Mouse (Mus musculus) liver, postnatal 0 days (tissue): Measurements from ENCODE around the gene Pptc7. TPM values are rescaled to one million over a fixed set of nuclear protein-coding genes. Genes with fewer than 3 reads are reported as not detected.
A peak's percentile ranks its signal among the peaks of the same experiment; 100 is the strongest.

Experiments used
- ATAC-seq: fragments of 200-750 bp; cut with Nextera tagmentation; 2 replicates; pipeline ENCODE4 v1.8.0; 2017; ENCODE audit warnings: mild to moderate bottlenecking, moderate library complexity
- DNase-seq: peaks from one replicate; pipeline ENCODE4 v3.0.0-alpha.2; 2016
- H3K27ac ChIP-seq: fragments of 300-500 bp; sonication (generic); 2 replicates; pipeline ENCODE4 v1.5.1; 2014; ENCODE audit warnings: antibody characterized with exemption, moderate library complexity, mild to moderate bottlenecking, low read depth
- H3K27me3 ChIP-seq: fragments of 300-500 bp; sonication (generic); 2 replicates; pipeline ENCODE4 v1.6.1; 2014; ENCODE audit warnings: low read length, control low read depth, mixed read lengths; ENCODE audit not compliant: insufficient read depth
- H3K36me3 ChIP-seq: fragments of 300-500 bp; sonication (generic); replicated peaks from 2 replicates; pipeline ENCODE4 v1.6.1; 2014; ENCODE audit warnings: mild to moderate bottlenecking, control low read depth, low read length, moderate library complexity, mixed read lengths; ENCODE audit not compliant: insufficient read depth
- H3K4me1 ChIP-seq: fragments of 300-500 bp; sonication (generic); 2 replicates; pipeline ENCODE4 v1.6.1; 2014; ENCODE audit warnings: antibody characterized with exemption, mild to moderate bottlenecking, control low read depth; ENCODE audit not compliant: insufficient read depth
- H3K4me2 ChIP-seq: fragments of 300-500 bp; sonication (generic); 2 replicates; pipeline ENCODE4 v1.6.1; 2014; ENCODE audit warnings: low read depth, mild to moderate bottlenecking, low read length, moderate library complexity, mixed read lengths
- H3K4me3 ChIP-seq: fragments of 300-500 bp; sonication (generic); 2 replicates; pipeline ENCODE4 v1.5.1; 2014; ENCODE audit warnings: low read depth, low read length
- H3K9ac ChIP-seq: fragments of 300-500 bp; sonication (generic); replicated peaks from 2 replicates; pipeline ENCODE4 v1.6.1; 2014; ENCODE audit warnings: mild to moderate bottlenecking, moderate library complexity
- H3K9me3 ChIP-seq: fragments of 300-500 bp; sonication (generic); 2 replicates; pipeline ENCODE4 v1.6.1; 2016; ENCODE audit warnings: mild to moderate bottlenecking, control low read depth, low read length, mixed read lengths
- CTCF ChIP-seq: sonication (generic); IDR thresholded peaks from 2 replicates; pipeline ENCODE4 v1.5.1; 2016; ENCODE audit warnings: antibody characterized with exemption, low read depth
- EP300 ChIP-seq: IDR thresholded peaks from 2 replicates; pipeline ENCODE4 v1.6.1; 2016; ENCODE audit warnings: antibody characterized with exemption, low read depth, mild to moderate bottlenecking
- WGBS: fragments of 180-500 bp; shearing (Covaris S2); extraction: QIAGEN DNeasy Blood & Tissue Kit; methylation state at CpG from one replicate; pipeline ENCODE4 v1.1.7; 2014; ENCODE audit not compliant: insufficient replicate concordance; 5-methylcytosine and 5-hydroxymethylcytosine counted together
- polyA plus RNA-seq: library from polyadenylated mRNA; unstranded; fragments of >200 nt; fragmentation: Nextera tagmentation; extraction: Ambion mirVana; gene quantifications from 2 replicates; pipeline ENCODE4 v1.2.1, GENCODE M21; 2015

The Pptc7 gene
- polyA plus RNA-seq, 1 experiment from 2014 or later, result 4.4 TPM

GRCm38 (mm10) chr5:122293131-122293530 lies 9.0 kb downstream of the Pptc7 start:
- ATAC-seq (peak; percentile 14), DNase-seq (no peak)
- Histone ChIP-seq H3K4me3 (no peak overlapping the region), H3K36me3 (peaks cover 2% of the 10 kb centered on the region), H3K4me1 (peaks cover 34% of the 10 kb centered on the region), H3K9ac (no peak overlapping the region), H3K9me3 (no peaks in the 10 kb centered on the region), H3K27ac (peak overlapping the region; percentile 90), H3K4me2 (no peak overlapping the region), H3K27me3 (no peaks in the 10 kb centered on the region)
- TF ChIP-seq EP300 (peak; percentile 27; the same call in 1 of the 2 replicates), CTCF (no peak)
- 71% methylated on average over 6 of the region's 6 CpGs for WGBS

- Histone ChIP-seq H3K4me3 (no peak overlapping the region), H3K4me1 (peaks cover 34% of the 10 kb centered on the region), H3K36me3 (no peaks in the 10 kb centered on the region; the same call in 1 of the 2 replicates), H3K9me3 (no peaks in the 10 kb centered on the region), H3K4me2 (no peak overlapping the region), H3K27ac (peak overlapping the region; percentile 90), H3K9ac (no peak overlapping the region), H3K27me3 (no peaks in the 10 kb centered on the region)
- ATAC-seq, result no peak
- TF ChIP-seq EP300, result no peak
- no peak for TF ChIP-seq CTCF
- WGBS, result 80% methylated on average over 3 of the region's 3 CpGs
- no peak for DNase-seq
These were observed 10.1 kb downstream of the Pptc7 start for GRCm38 (mm10) chr5:122294219-122294735.

GRCm38 (mm10) chr5:122295113-122295935 lies 11.2 kb downstream of the Pptc7 start:
- Histone ChIP-seq H3K9ac (0 out of 2 replicates have a peak overlapping the region, but pooled peaks have one; percentile 16), H3K9me3 (no peaks in the 10 kb centered on the region), H3K36me3 (no peaks in the 10 kb centered on the region; the same call in 1 of the 2 replicates), H3K27me3 (no peaks in the 10 kb centered on the region), H3K4me1 (peaks cover 34% of the 10 kb centered on the region), H3K4me2 (no peak overlapping the region), H3K4me3 (no peak overlapping the region), H3K27ac (no peak overlapping the region)
- WGBS, result 81% methylated on average over 14 of the region's 14 CpGs
- ATAC-seq (no peak), DNase-seq (no peak)
- TF ChIP-seq CTCF, result no peak
- no peak for TF ChIP-seq EP300

GRCm38 (mm10) chr5:122300071-122300518 lies 15.9 kb downstream of the Pptc7 start:
- no peaks in the 10 kb centered on the region; the same call in 1 of the 2 replicates for H3K36me3 ChIP-seq
- H3K9me3 ChIP-seq, result no peaks in the 10 kb centered on the region
- H3K4me2 ChIP-seq, result no peak overlapping the region
- no peaks in the 10 kb centered on the region for H3K27me3 ChIP-seq
- H3K4me1 ChIP-seq, result peaks cover 36% of the 10 kb centered on the region
- 92% methylated on average over 6 of the region's 6 CpGs for WGBS
- no peak overlapping the region for H3K27ac ChIP-seq
- ATAC-seq, result no peak
- H3K4me3 ChIP-seq, result no peak overlapping the region
- no peak overlapping the region for H3K9ac ChIP-seq
- DNase-seq, result no peak
- TF ChIP-seq EP300, result no peak
- TF ChIP-seq CTCF, result no peak

GRCm38 (mm10) chr5:122302810-122303745 lies 18.9 kb downstream of the Pptc7 start:
- WGBS, result 42% methylated on average over 17 of the region's 17 CpGs

GRCm38 (mm10) chr5:122303937-122304336 lies 19.8 kb downstream of the Pptc7 start:
- TF ChIP-seq EP300 (no peak), CTCF (no peak)
- Histone ChIP-seq H3K27me3 (no peaks in the 10 kb centered on the region), H3K36me3 (peaks cover 10% of the 10 kb centered on the region; the same call in 1 of the 2 replicates), H3K27ac (peak overlapping the region; percentile 92), H3K9ac (0 out of 2 replicates have a peak overlapping the region, but pooled peaks have one; percentile 16), H3K4me1 (peaks cover 40% of the 10 kb centered on the region), H3K4me2 (no peak overlapping the region), H3K4me3 (no peak overlapping the region), H3K9me3 (no peaks in the 10 kb centered on the region)
- 77% methylated on average over 7 of the region's 7 CpGs for WGBS
- DNase-seq (no peak), ATAC-seq (no peak)

More at GRCm38 (mm10) chr5:122302810-122303745, 18.9 kb downstream of the Pptc7 start:
- TF ChIP-seq EP300, result no peak
- peak; percentile 71 for TF ChIP-seq CTCF
- DNase-seq (peak; percentile 64), ATAC-seq (peak; percentile 74)
- H3K9me3 ChIP-seq, result no peaks in the 10 kb centered on the region
- peak overlapping the region; percentile 11; the same call in 1 of the 2 replicates for H3K9ac ChIP-seq
- H3K4me1 ChIP-seq, result peaks cover 40% of the 10 kb centered on the region
- H3K27ac ChIP-seq, result peak overlapping the region; percentile 92
- peak overlapping the region; percentile 16; the same call in 1 of the 2 replicates for H3K4me2 ChIP-seq
- H3K4me3 ChIP-seq, result no peak overlapping the region
- H3K27me3 ChIP-seq, result no peaks in the 10 kb centered on the region
- peaks cover 4% of the 10 kb centered on the region; the same call in 1 of the 2 replicates for H3K36me3 ChIP-seq
